Mouse (Mus musculus) CH12.LX (cell line): ENCODE results near the gene Tjp3.

ENCODE experiments used
- E2F4 ChIP-seq: IDR thresholded peaks from 2 replicates; pipeline ENCODE4 v1.6.1; 2011; ENCODE audit warnings: low read depth, low read length, improper control_type of control experiment; ENCODE audit not compliant: insufficient replicate concordance
- POLR2A ChIP-seq: IDR thresholded peaks from 2 replicates; pipeline ENCODE4 v1.6.1; 2011; ENCODE audit warnings: low read depth, mild to moderate bottlenecking, improper control_type of control experiment, low read length
- USF2 ChIP-seq: conservative IDR thresholded peaks from 2 replicates; pipeline ENCODE4 v1.6.1; 2011; ENCODE audit warnings: low read depth, low read length, improper control_type of control experiment

GRCm38 (mm10) chr10:81229735-81230437 lies 61.5 kb downstream of the Tjp3 start:
- no peak for TF ChIP-seq POLR2A
- TF ChIP-seq USF2: no peak
- no peak for TF ChIP-seq E2F4
